Mouse (Mus musculus) midbrain, embryonic 10.5 days (tissue): ENCODE results near the gene Ms4a6b. TPM values are rescaled to one million over a fixed set of nuclear protein-coding genes. Genes with fewer than 3 reads are reported as not detected.
"Not testable (repeated sequence)": the region's sequence is repeated elsewhere in the genome, so short reads cannot be mapped to it uniquely, and the experiment has no call there.

Experiments used
- DNase-seq: peaks from one replicate; pipeline ENCODE4 v3.0.0-alpha.2; 2017; ENCODE audit warnings: low spot score
- H3K27ac ChIP-seq: fragments of 300-500 bp; sonication (generic); replicated peaks from 2 replicates; pipeline ENCODE4 v1.5.1; 2016; ENCODE audit warnings: mild to moderate bottlenecking
- H3K27me3 ChIP-seq: fragments of 300-500 bp; sonication (generic); 2 replicates; pipeline ENCODE4 v1.6.1; 2016; ENCODE audit warnings: low read depth, mild to moderate bottlenecking; ENCODE audit not compliant: poor library complexity, severe bottlenecking
- H3K36me3 ChIP-seq: fragments of 300-500 bp; sonication (generic); 2 replicates; pipeline ENCODE4 v1.6.1; 2016; ENCODE audit warnings: mild to moderate bottlenecking, moderate library complexity
- H3K4me1 ChIP-seq: fragments of 300-500 bp; sonication (generic); 2 replicates; pipeline ENCODE4 v1.6.1; 2016
- H3K4me3 ChIP-seq: fragments of 300-500 bp; sonication (generic); 2 replicates; pipeline ENCODE4 v1.5.1; 2016; ENCODE audit warnings: mild to moderate bottlenecking, moderate library complexity
- H3K9me3 ChIP-seq: fragments of 300-500 bp; sonication (generic); replicated peaks from 2 replicates; pipeline ENCODE4 v1.6.1; 2016; ENCODE audit warnings: mild to moderate bottlenecking
- WGBS: fragments of 180-500 bp; shearing (Covaris S2); methylation state at CpG from one replicate; pipeline ENCODE4 v1.1.7; 2016; 5-methylcytosine and 5-hydroxymethylcytosine counted together
- polyA plus RNA-seq: library from polyadenylated mRNA; unstranded; fragments of >200 nt; fragmentation: Nextera tagmentation; extraction: Ambion mirVana; gene quantifications from 2 replicates; pipeline ENCODE4 v1.2.1, GENCODE M21; 2016

Gene Ms4a6b
- polyA plus RNA-seq = 2.3 and 3.0 TPM in 2 replicates

GRCm38 (mm10) chr19:11516246-11516645 is at the start of gene Ms4a6b:
Gene Ms4a6b, plus strand, starts transcription at chr19:11516512.
- H3K4me3 ChIP-seq = no peak within 1 kb of the TSS
- no peak within 1 kb of the TSS for H3K27ac ChIP-seq
- no peaks in the 10 kb centered on the region for H3K36me3 ChIP-seq
- no peak for DNase-seq
- no peaks in the 10 kb centered on the region for H3K27me3 ChIP-seq
- no peaks in the 10 kb centered on the region for H3K4me1 ChIP-seq
- no peaks in the 10 kb centered on the region for H3K9me3 ChIP-seq

GRCm38 (mm10) chr19:11468361-11468760 is 48.0 kb upstream of the Ms4a6b start:
- not testable (repeated sequence) for H3K4me3 ChIP-seq, H3K4me1 ChIP-seq, H3K36me3 ChIP-seq, H3K27ac ChIP-seq, H3K27me3 ChIP-seq, H3K9me3 ChIP-seq, DNase-seq
- WGBS = 71% methylated on average over 1 of the region's 1 CpGs

DNA sequence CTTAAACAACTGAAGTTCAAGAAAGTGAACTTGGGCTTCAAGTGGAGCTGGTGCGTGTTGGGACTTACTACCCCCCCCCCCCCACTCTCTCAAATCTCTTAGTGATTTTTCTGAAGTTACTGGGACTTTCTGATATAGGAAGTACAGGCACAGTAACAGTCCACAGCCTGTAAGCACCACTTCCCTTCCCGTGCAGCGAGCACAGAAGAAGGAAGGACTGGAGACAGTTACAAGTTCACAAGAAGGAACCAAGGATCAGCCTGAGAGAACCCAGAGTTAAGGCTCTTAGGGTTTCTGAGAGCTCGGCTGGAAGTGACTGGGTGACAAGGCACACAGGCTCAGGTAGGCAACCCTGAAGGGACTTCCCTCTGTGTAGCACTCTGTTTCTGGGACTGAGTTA is 47.1 kb upstream of the Ms4a6b start, which contains the start of gene Ms4a6c:
Gene Ms4a6c (plus strand): TSS at position 152 of the 400 bp plus-strand sequence.
- H3K27ac ChIP-seq, H3K4me3 ChIP-seq, H3K27me3 ChIP-seq, DNase-seq, H3K4me1 ChIP-seq, H3K9me3 ChIP-seq, H3K36me3 ChIP-seq: not testable (repeated sequence)
- 83% methylated on average over 4 of the region's 4 CpGs for WGBS

DNA sequence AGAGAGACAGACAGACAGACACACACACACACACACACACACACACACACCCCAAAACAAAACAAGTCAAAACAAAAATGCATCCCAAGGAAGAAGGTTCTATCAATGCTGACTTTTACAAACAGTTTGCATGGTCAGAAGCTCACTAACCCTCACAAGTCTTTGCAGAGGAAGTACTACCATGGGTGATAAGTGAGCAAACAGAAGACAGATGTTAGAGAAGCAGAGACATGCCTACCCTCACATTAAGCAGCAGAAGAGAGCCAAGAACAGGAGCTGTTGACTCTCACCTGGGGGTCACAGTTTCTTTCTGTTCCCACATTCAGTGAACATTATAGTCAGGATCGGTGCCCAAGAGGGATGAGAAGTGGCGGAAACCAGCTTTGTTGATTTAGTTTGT is 36.6 kb upstream of the Ms4a6b start:
- no peak for DNase-seq
- 92% methylated on average over 2 of the region's 2 CpGs for WGBS
- H3K27me3 ChIP-seq = no peaks in the 10 kb centered on the region
- H3K27ac ChIP-seq = no peak overlapping the region
- no peaks in the 10 kb centered on the region for H3K4me1 ChIP-seq
- H3K36me3 ChIP-seq = no peaks in the 10 kb centered on the region
- no peaks in the 10 kb centered on the region for H3K9me3 ChIP-seq
- no peak overlapping the region for H3K4me3 ChIP-seq

DNA sequence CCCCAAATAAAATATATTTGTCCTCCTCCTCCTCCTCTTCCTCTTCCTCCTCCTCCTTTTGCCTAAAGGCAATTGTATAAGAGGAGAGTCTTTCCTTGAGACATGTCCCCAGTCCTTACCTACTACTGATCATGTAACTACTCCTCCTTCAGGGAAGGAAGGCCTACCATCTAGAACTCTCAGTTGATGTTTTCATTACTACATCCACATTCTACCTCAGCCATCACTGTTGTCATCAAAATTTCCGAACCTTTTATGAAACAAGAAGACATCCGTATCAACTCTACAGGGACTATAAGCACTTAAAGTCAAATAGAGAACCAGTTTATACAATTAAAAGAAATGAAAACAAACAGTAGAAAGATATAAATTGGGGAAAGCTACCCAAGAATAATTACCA is 33.6 kb upstream of the Ms4a6b start:
- Histone ChIP-seq H3K27me3 (no peaks in the 10 kb centered on the region), H3K27ac (no peak overlapping the region), H3K4me3 (no peak overlapping the region), H3K9me3 (no peaks in the 10 kb centered on the region), H3K4me1 (no peaks in the 10 kb centered on the region), H3K36me3 (no peaks in the 10 kb centered on the region)
- no peak for DNase-seq
- 93% methylated on average over 2 of the region's 2 CpGs for whole genome bisulfite sequencing

GRCm38 (mm10) chr19:11483941-11484340 is 32.4 kb upstream of the Ms4a6b start:
- Histone ChIP-seq H3K27ac (no peak overlapping the region), H3K36me3 (no peaks in the 10 kb centered on the region), H3K27me3 (no peaks in the 10 kb centered on the region), H3K9me3 (no peaks in the 10 kb centered on the region), H3K4me3 (no peak overlapping the region), H3K4me1 (no peaks in the 10 kb centered on the region)
- no peak for DNase-seq
- WGBS = 87% methylated on average over 4 of the region's 4 CpGs

DNA sequence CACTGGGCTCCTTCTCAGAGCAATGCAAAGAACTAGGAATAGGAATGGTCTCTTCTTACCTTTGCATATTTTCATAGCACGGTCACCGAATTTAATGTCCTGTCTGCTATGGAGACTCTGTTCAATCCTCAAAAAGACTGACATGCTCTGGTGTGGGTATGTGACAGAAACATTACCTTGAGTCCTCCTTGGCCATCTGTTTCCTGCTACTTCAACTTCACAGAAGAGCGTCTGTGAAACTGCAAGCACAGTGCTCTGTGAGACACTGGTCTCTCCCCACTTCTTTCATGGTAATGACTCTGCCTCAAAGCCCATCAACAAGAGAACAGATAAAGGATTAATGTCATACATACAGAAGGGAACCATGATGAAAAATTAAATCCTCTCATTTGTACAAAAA is 31.9 kb upstream of the Ms4a6b start:
- 89% methylated on average over 3 of the region's 3 CpGs for WGBS

DNA sequence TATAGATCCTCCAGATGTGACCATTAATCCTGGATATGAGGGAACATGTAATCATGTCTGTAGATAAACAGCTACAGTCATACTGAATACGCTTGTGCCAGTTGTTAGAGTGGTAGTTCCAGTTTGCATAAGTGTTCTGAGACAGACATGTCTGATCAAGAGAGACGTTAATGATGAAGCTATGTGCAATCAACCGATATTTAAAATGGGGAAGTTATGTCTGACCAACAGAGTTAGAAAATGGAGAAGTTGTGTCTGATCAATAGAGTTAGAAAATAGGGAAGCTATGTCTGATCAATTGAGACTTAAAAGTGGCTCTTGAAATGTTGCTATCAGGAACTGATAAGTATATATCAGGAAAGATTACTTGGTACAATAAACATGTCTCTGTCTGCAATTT is 31.0 kb upstream of the Ms4a6b start:
- H3K4me3 ChIP-seq = no peak overlapping the region
- H3K4me1 ChIP-seq = no peaks in the 10 kb centered on the region
- no peak for DNase-seq
- H3K27me3 ChIP-seq = no peaks in the 10 kb centered on the region
- no peaks in the 10 kb centered on the region for H3K36me3 ChIP-seq
- 88% methylated on average over 3 of the region's 3 CpGs for WGBS
- H3K27ac ChIP-seq = no peak overlapping the region
- no peaks in the 10 kb centered on the region for H3K9me3 ChIP-seq

More for the DNA sequence above, 31.9 kb upstream of the Ms4a6b start:
- Histone ChIP-seq H3K36me3 (no peaks in the 10 kb centered on the region), H3K27me3 (no peaks in the 10 kb centered on the region), H3K4me3 (no peak overlapping the region), H3K9me3 (no peaks in the 10 kb centered on the region), H3K27ac (no peak overlapping the region), H3K4me1 (no peaks in the 10 kb centered on the region)
- no peak for DNase-seq

DNA sequence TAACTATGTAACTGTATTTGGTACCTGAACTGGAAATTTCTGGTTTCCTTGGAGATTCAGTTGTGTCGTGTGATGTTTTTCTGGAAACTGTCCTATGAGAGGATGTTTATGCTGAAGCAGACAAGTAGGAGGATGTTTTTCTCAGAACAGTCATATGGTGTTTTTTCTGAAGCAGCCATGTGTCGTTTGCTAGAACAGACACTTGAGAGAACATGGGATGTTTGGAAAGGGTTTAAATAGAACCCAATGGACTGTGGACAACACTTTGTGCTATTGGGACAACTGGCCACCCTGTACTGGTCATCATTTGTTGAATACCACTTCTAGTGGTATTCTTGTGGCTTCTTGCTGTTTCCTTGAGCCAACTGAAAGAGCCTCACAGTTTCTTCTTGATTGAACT is 30.6 kb upstream of the Ms4a6b start, which contains the start of gene Gm8369:
Gene Gm8369 (plus strand): TSS at position 193 of the 400 bp plus-strand sequence.
- Histone ChIP-seq H3K9me3 (no peaks in the 10 kb centered on the region), H3K4me3 (no peak within 1 kb of the TSS), H3K36me3 (no peaks in the 10 kb centered on the region), H3K27ac (no peak within 1 kb of the TSS), H3K27me3 (no peaks in the 10 kb centered on the region), H3K4me1 (no peaks in the 10 kb centered on the region)
- DNase-seq = no peak
- WGBS = 88% methylated on average over 2 of the region's 2 CpGs

- 95% methylated on average over 1 of the region's 1 CpGs for WGBS
- H3K36me3 ChIP-seq = no peaks in the 10 kb centered on the region
- H3K4me3 ChIP-seq = no peak overlapping the region
- DNase-seq = no peak
- no peak overlapping the region for H3K27ac ChIP-seq
- H3K4me1 ChIP-seq = no peaks in the 10 kb centered on the region
- no peaks in the 10 kb centered on the region for H3K9me3 ChIP-seq
- no peaks in the 10 kb centered on the region for H3K27me3 ChIP-seq
Measured at GRCm38 (mm10) chr19:11486599-11486998, 29.7 kb upstream of the Ms4a6b start.

GRCm38 (mm10) chr19:11491406-11492189 is 24.7 kb upstream of the Ms4a6b start:
- Histone ChIP-seq H3K27me3 (no peaks in the 10 kb centered on the region), H3K36me3 (no peaks in the 10 kb centered on the region), H3K4me3 (no peak overlapping the region), H3K27ac (no peak overlapping the region), H3K4me1 (no peaks in the 10 kb centered on the region), H3K9me3 (no peaks in the 10 kb centered on the region)
- no peak for DNase-seq
- WGBS = 84% methylated on average over 4 of the region's 4 CpGs

DNA sequence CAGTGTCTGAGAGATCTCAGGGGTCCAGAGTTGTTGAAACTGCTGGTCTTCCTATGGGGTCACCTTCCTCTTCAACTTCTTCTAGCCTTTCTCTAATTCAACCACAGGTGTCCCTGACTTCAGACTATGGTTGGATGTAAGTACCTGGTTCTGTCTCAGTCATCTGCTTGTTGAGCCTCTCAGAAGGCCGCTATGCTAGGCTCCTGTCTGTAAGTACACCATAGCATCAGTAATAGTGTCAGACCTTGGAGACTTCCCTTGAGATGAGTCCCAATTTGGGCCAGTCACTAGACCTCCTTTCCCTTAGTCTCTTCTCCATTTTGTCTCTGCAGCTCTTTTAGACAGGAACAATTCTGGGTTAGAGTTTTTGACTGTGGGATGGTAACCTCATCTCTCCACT is 23.6 kb upstream of the Ms4a6b start:
- Histone ChIP-seq H3K27me3 (no peaks in the 10 kb centered on the region), H3K27ac (no peak overlapping the region), H3K36me3 (no peaks in the 10 kb centered on the region), H3K9me3 (no peaks in the 10 kb centered on the region), H3K4me3 (no peak overlapping the region), H3K4me1 (no peaks in the 10 kb centered on the region)
- WGBS = 90% methylated on average over 1 of the region's 1 CpGs
- DNase-seq = no peak

DNA sequence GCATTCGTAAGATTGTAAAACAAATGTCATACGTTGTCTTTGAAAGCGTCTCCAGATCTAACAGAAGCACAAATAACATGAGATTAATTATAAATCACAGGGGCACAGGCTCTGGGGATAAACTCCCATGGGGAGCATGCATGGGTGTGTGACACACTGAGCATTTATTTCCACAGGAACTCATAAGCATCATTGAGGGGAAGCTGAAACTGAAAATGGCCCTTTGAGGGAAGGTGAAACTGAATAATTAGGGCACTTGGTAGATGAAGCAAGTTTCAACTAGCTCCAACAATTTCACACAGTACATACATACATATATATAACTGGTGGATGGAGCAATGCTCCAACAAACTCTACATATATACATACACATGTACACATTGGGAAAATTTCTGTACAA is 21.8 kb upstream of the Ms4a6b start:
- Histone ChIP-seq H3K9me3 (no peaks in the 10 kb centered on the region), H3K27ac (no peak overlapping the region), H3K36me3 (no peaks in the 10 kb centered on the region), H3K27me3 (no peaks in the 10 kb centered on the region), H3K4me1 (no peaks in the 10 kb centered on the region), H3K4me3 (no peak overlapping the region)
- 89% methylated on average over 3 of the region's 3 CpGs for WGBS
- DNase-seq = no peak
